Mouse (Mus musculus) hindbrain, embryonic 15.5 days (tissue): ENCODE measurements at regions not wholly inside any gene's neighbourhood (a gene's known extent, or its start where the extent isn't known, plus 50 kb on each side); places are given as distances from the start of the nearest gene placed in this dataset.

Experiments
- ATAC-seq: fragments of 200-750 bp; cut with Nextera tagmentation; 2 replicates; pipeline ENCODE4 v1.8.0; 2017; ENCODE audit warnings: low read depth, moderate number of reproducible peaks, moderate TSS enrichment; ENCODE audit not compliant: low FRiP score
- H3K27ac ChIP-seq: fragments of 300-500 bp; sonication (generic); replicated peaks from 2 replicates; pipeline ENCODE4 v1.5.1; 2015; ENCODE audit warnings: mild to moderate bottlenecking, inconsistent platforms
- H3K27me3 ChIP-seq: fragments of 300-500 bp; sonication (generic); 2 replicates; pipeline ENCODE4 v1.6.1; 2015; ENCODE audit warnings: control low read depth, inconsistent platforms
- H3K36me3 ChIP-seq: fragments of 300-500 bp; sonication (generic); 2 replicates; pipeline ENCODE4 v1.6.1; 2015; ENCODE audit warnings: control low read depth, inconsistent platforms
- H3K4me1 ChIP-seq: fragments of 300-500 bp; sonication (generic); replicated peaks from 2 replicates; pipeline ENCODE4 v1.6.1; 2015; ENCODE audit warnings: control low read depth, inconsistent platforms
- H3K4me2 ChIP-seq: fragments of 300-500 bp; sonication (generic); 2 replicates; pipeline ENCODE4 v1.6.1; 2015; ENCODE audit warnings: moderate library complexity, mild to moderate bottlenecking, inconsistent platforms
- H3K4me3 ChIP-seq: fragments of 300-500 bp; sonication (generic); 2 replicates; pipeline ENCODE4 v1.5.1; 2015; ENCODE audit warnings: mild to moderate bottlenecking, inconsistent platforms
- H3K9ac ChIP-seq: fragments of 300-500 bp; sonication (generic); 2 replicates; pipeline ENCODE4 v1.6.1; 2015; ENCODE audit warnings: inconsistent platforms
- H3K9me3 ChIP-seq: fragments of 300-500 bp; sonication (generic); 2 replicates; pipeline ENCODE4 v1.6.1; 2016; ENCODE audit warnings: control low read depth, inconsistent platforms
- WGBS: fragments of 180-500 bp; shearing (Covaris S2); methylation state at CpG from one replicate; pipeline ENCODE4 v1.1.7; 2015; 5-methylcytosine and 5-hydroxymethylcytosine counted together

GRCm38 (mm10) chr13:5433652-5434051, 427.6 kb upstream of the Klf6 start:
- Histone ChIP-seq H3K27me3 (no peaks in the 10 kb centered on the region), H3K27ac (no peak overlapping the region), H3K9ac (no peak overlapping the region), H3K36me3 (no peaks in the 10 kb centered on the region), H3K9me3 (no peaks in the 10 kb centered on the region), H3K4me2 (no peak overlapping the region), H3K4me3 (no peak overlapping the region), H3K4me1 (no peaks in the 10 kb centered on the region)
- no peak for ATAC-seq
- WGBS, result 63% methylated on average over 1 of the region's 1 CpGs

- ATAC-seq, result no peak
- no peaks in the 10 kb centered on the region for H3K36me3 ChIP-seq
These were observed 426.2 kb upstream of the Klf6 start for GRCm38 (mm10) chr13:5435131-5435530.

GRCm38 (mm10) chr13:5436191-5436590, 425.1 kb upstream of the Klf6 start:
- Histone ChIP-seq H3K9ac (no peak overlapping the region), H3K27ac (no peak overlapping the region), H3K36me3 (no peaks in the 10 kb centered on the region), H3K4me3 (no peak overlapping the region), H3K27me3 (no peaks in the 10 kb centered on the region), H3K4me1 (no peaks in the 10 kb centered on the region), H3K9me3 (no peaks in the 10 kb centered on the region), H3K4me2 (no peak overlapping the region)
- 81% methylated on average over 2 of the region's 2 CpGs for WGBS
- ATAC-seq, result no peak

More at GRCm38 (mm10) chr13:5435131-5435530, 426.2 kb upstream of the Klf6 start:
- H3K27ac ChIP-seq, result no peak overlapping the region
- H3K9ac ChIP-seq, result no peak overlapping the region
- H3K4me2 ChIP-seq, result no peak overlapping the region
- no peaks in the 10 kb centered on the region for H3K27me3 ChIP-seq
- no peaks in the 10 kb centered on the region for H3K4me1 ChIP-seq
- H3K4me3 ChIP-seq, result no peak overlapping the region
- H3K9me3 ChIP-seq, result no peaks in the 10 kb centered on the region

- ATAC-seq, result no peak
- no peak overlapping the region for H3K4me2 ChIP-seq
- H3K9ac ChIP-seq, result no peak overlapping the region
- WGBS, result 79% methylated on average over 4 of the region's 4 CpGs
- H3K27me3 ChIP-seq, result no peaks in the 10 kb centered on the region
- no peaks in the 10 kb centered on the region for H3K36me3 ChIP-seq
- H3K27ac ChIP-seq, result no peak overlapping the region
- H3K9me3 ChIP-seq, result no peaks in the 10 kb centered on the region
- H3K4me3 ChIP-seq, result no peak overlapping the region
- H3K4me1 ChIP-seq, result no peaks in the 10 kb centered on the region
These were observed 420.8 kb upstream of the Klf6 start for GRCm38 (mm10) chr13:5440454-5440853.

- H3K9me3 ChIP-seq, result no peaks in the 10 kb centered on the region
- no peak overlapping the region for H3K27ac ChIP-seq
- H3K27me3 ChIP-seq, result no peaks in the 10 kb centered on the region
- no peak overlapping the region for H3K4me2 ChIP-seq
- no peaks in the 10 kb centered on the region for H3K4me1 ChIP-seq
- no peak overlapping the region for H3K4me3 ChIP-seq
- H3K36me3 ChIP-seq, result no peaks in the 10 kb centered on the region
- no peak for ATAC-seq
- WGBS, result 81% methylated on average over 5 of the region's 5 CpGs
- H3K9ac ChIP-seq, result no peak overlapping the region
These were observed 416.4 kb upstream of the Klf6 start for GRCm38 (mm10) chr13:5444759-5445478.

- H3K4me2 ChIP-seq, result no peak overlapping the region
- no peak for ATAC-seq
- H3K9me3 ChIP-seq, result no peaks in the 10 kb centered on the region
- H3K9ac ChIP-seq, result no peak overlapping the region
- no peak overlapping the region for H3K4me3 ChIP-seq
- no peak overlapping the region for H3K27ac ChIP-seq
- WGBS, result 92% methylated on average over 1 of the region's 1 CpGs
- H3K4me1 ChIP-seq, result no peaks in the 10 kb centered on the region
- no peaks in the 10 kb centered on the region for H3K36me3 ChIP-seq
- H3K27me3 ChIP-seq, result no peaks in the 10 kb centered on the region
These were observed 412.7 kb upstream of the Klf6 start for GRCm38 (mm10) chr13:5448601-5449000.

- Histone ChIP-seq H3K9me3 (no peaks in the 10 kb centered on the region), H3K27ac (no peak overlapping the region), H3K4me3 (no peak overlapping the region), H3K27me3 (no peaks in the 10 kb centered on the region), H3K4me2 (no peak overlapping the region), H3K36me3 (no peaks in the 10 kb centered on the region), H3K9ac (no peak overlapping the region), H3K4me1 (no peaks in the 10 kb centered on the region)
- ATAC-seq, result no peak
- WGBS, result 75% methylated on average over 2 of the region's 2 CpGs
These were observed 380.5 kb upstream of the Klf6 start for GRCm38 (mm10) chr13:5480779-5481178.

GRCm38 (mm10) chr13:5492266-5492665, 369.0 kb upstream of the Klf6 start:
- WGBS, result 86% methylated on average over 1 of the region's 1 CpGs
- no peak for ATAC-seq

GRCm38 (mm10) chr13:5497535-5497934, 363.7 kb upstream of the Klf6 start:
- H3K27ac ChIP-seq, result no peak overlapping the region
- H3K9me3 ChIP-seq, result no peaks in the 10 kb centered on the region
- no peak for ATAC-seq
- no peak overlapping the region for H3K4me3 ChIP-seq
- H3K27me3 ChIP-seq, result no peaks in the 10 kb centered on the region
- H3K4me2 ChIP-seq, result no peak overlapping the region
- no peak overlapping the region for H3K9ac ChIP-seq
- no peaks in the 10 kb centered on the region for H3K36me3 ChIP-seq
- no peaks in the 10 kb centered on the region for H3K4me1 ChIP-seq

More at GRCm38 (mm10) chr13:5492266-5492665, 369.0 kb upstream of the Klf6 start:
- Histone ChIP-seq H3K27ac (no peak overlapping the region), H3K27me3 (no peaks in the 10 kb centered on the region), H3K9me3 (no peaks in the 10 kb centered on the region), H3K36me3 (no peaks in the 10 kb centered on the region), H3K4me1 (no peaks in the 10 kb centered on the region), H3K9ac (no peak overlapping the region), H3K4me2 (no peak overlapping the region), H3K4me3 (no peak overlapping the region)

- Histone ChIP-seq H3K9me3 (no peaks in the 10 kb centered on the region), H3K27me3 (no peaks in the 10 kb centered on the region), H3K27ac (no peak overlapping the region), H3K36me3 (no peaks in the 10 kb centered on the region), H3K4me3 (no peak overlapping the region), H3K4me2 (no peak overlapping the region), H3K4me1 (no peaks in the 10 kb centered on the region), H3K9ac (no peak overlapping the region)
- no peak for ATAC-seq
These were observed 349.5 kb upstream of the Klf6 start for GRCm38 (mm10) chr13:5511784-5512183.

GRCm38 (mm10) chr13:5515552-5515951, 345.7 kb upstream of the Klf6 start:
- Histone ChIP-seq H3K9ac (no peak overlapping the region), H3K4me3 (no peak overlapping the region), H3K4me2 (no peak overlapping the region), H3K27me3 (no peaks in the 10 kb centered on the region), H3K9me3 (no peaks in the 10 kb centered on the region), H3K4me1 (no peaks in the 10 kb centered on the region), H3K27ac (no peak overlapping the region), H3K36me3 (no peaks in the 10 kb centered on the region)
- peak; percentile 48; the same call in 1 of the 2 replicates for ATAC-seq
- 69% methylated on average over 2 of the region's 2 CpGs for WGBS

GRCm38 (mm10) chr13:5516088-5516487, 345.2 kb upstream of the Klf6 start:
- Histone ChIP-seq H3K27ac (no peak overlapping the region), H3K4me1 (no peaks in the 10 kb centered on the region), H3K27me3 (no peaks in the 10 kb centered on the region), H3K9ac (no peak overlapping the region), H3K4me2 (no peak overlapping the region), H3K9me3 (no peaks in the 10 kb centered on the region), H3K4me3 (no peak overlapping the region), H3K36me3 (no peaks in the 10 kb centered on the region)
- ATAC-seq, result no peak
- 77% methylated on average over 2 of the region's 2 CpGs for WGBS

GRCm38 (mm10) chr13:5519181-5519580, 342.1 kb upstream of the Klf6 start:
- Histone ChIP-seq H3K9me3 (no peaks in the 10 kb centered on the region), H3K36me3 (no peaks in the 10 kb centered on the region), H3K27ac (no peak overlapping the region), H3K4me2 (no peak overlapping the region), H3K27me3 (no peaks in the 10 kb centered on the region), H3K4me1 (no peaks in the 10 kb centered on the region), H3K9ac (no peak overlapping the region), H3K4me3 (no peak overlapping the region)
- WGBS, result 85% methylated on average over 1 of the region's 1 CpGs
- ATAC-seq, result no peak
